Mouse (Mus musculus) C2C12 (cell line): ENCODE results near the gene Nyap2. TPM values are rescaled to one million over a fixed set of nuclear protein-coding genes. Genes with fewer than 3 reads are reported as not detected.
"Not testable (repeated sequence)": the region's sequence is repeated elsewhere in the genome, so short reads cannot be mapped to it uniquely, and the experiment has no call there.

Experiments used
- H3K27me3 ChIP-seq: one replicate; pipeline ENCODE4 v1.6.1; 2011; ENCODE audit not compliant: control insufficient read depth, insufficient read depth, insufficient read length
- H3K36me3 ChIP-seq: one replicate; pipeline ENCODE4 v1.6.1; 2011; ENCODE audit not compliant: control insufficient read depth, insufficient read depth
- H3K4me3 ChIP-seq: one replicate; pipeline ENCODE4 v1.5.1; 2011; ENCODE audit warnings: mild to moderate bottlenecking, control low read depth; ENCODE audit not compliant: poor library complexity, insufficient read depth, severe bottlenecking
- H3K79me2 ChIP-seq: one replicate; pipeline ENCODE4 v1.6.1; 2011; ENCODE audit not compliant: control insufficient read depth, insufficient read depth
- H3K79me3 ChIP-seq: one replicate; pipeline ENCODE4 v1.6.1; 2011; ENCODE audit warnings: low read depth, control low read depth
- H3ac ChIP-seq: one replicate; pipeline ENCODE3; 2011; ENCODE audit warnings: low read depth; ENCODE audit not compliant: control insufficient read depth, insufficient read length
- CEBPB ChIP-seq: IDR thresholded peaks from one replicate; pipeline ENCODE4 v1.6.1; 2011; ENCODE audit warnings: low read depth, mild to moderate bottlenecking, control low read depth, moderate library complexity
- CTCF ChIP-seq: IDR thresholded peaks from one replicate; pipeline ENCODE4 v1.5.1; 2011; ENCODE audit not compliant: control insufficient read depth, insufficient read depth, insufficient read length
- FOSL1 ChIP-seq: IDR thresholded peaks from one replicate; pipeline ENCODE4 v1.8.0; 2011; ENCODE audit warnings: mild to moderate bottlenecking, low read length; ENCODE audit not compliant: poor library complexity, insufficient read depth, severe bottlenecking
- MAX ChIP-seq: IDR thresholded peaks from one replicate; pipeline ENCODE4 v1.6.1; 2011; ENCODE audit warnings: mild to moderate bottlenecking, control low read depth
- MYOD1 ChIP-seq: IDR thresholded peaks from one replicate; pipeline ENCODE4 v1.6.1; 2011; ENCODE audit warnings: low read depth; ENCODE audit not compliant: control insufficient read depth, insufficient read length
- MYOG ChIP-seq: IDR thresholded peaks from one replicate; pipeline ENCODE4 v1.6.1; 2011; ENCODE audit not compliant: control insufficient read depth, insufficient read length; ENCODE audit errors: extremely low read depth
- USF1 ChIP-seq: IDR thresholded peaks from one replicate; pipeline ENCODE4 v1.6.1; 2011; ENCODE audit warnings: low read depth, mild to moderate bottlenecking, control low read depth, moderate library complexity
- polyA plus RNA-seq: library from polyadenylated mRNA; unstranded; fragments of >200 nt; fragmentation: generic; extraction: Trizol; gene quantifications from one replicate; pipeline ENCODE4 v1.2.1, GENCODE M21; 2012; ENCODE audit warnings: missing spikeins

The Nyap2 gene
- polyA plus RNA-seq, 1 experiment: not detected

- H3K79me2 ChIP-seq: no peaks in the 10 kb centered on the region
- no peak overlapping the region for H3K4me3 ChIP-seq
- no peaks in the 10 kb centered on the region for H3K27me3 ChIP-seq
- TF ChIP-seq FOSL1 (no peak), CEBPB (no peak), MAX (no peak), USF1 (no peak), MYOG (no peak), MYOD1 (no peak), CTCF (no peak)
- no peak overlapping the region for H3ac ChIP-seq
- no peaks in the 10 kb centered on the region for H3K79me3 ChIP-seq
- no peaks in the 10 kb centered on the region for H3K36me3 ChIP-seq
These were observed 132.8 kb downstream of the Nyap2 start for GRCm38 (mm10) chr1:81209536-81209935.

- no peak for TF ChIP-seq FOSL1
- TF ChIP-seq MAX: no peak
- no peak for TF ChIP-seq MYOD1
- no peak for TF ChIP-seq MYOG
- TF ChIP-seq CTCF: no peak
- no peak overlapping the region for H3K4me3 ChIP-seq
- no peaks in the 10 kb centered on the region for H3K27me3 ChIP-seq
- H3K36me3 ChIP-seq: no peaks in the 10 kb centered on the region
- no peak overlapping the region for H3ac ChIP-seq
- no peaks in the 10 kb centered on the region for H3K79me2 ChIP-seq
- no peaks in the 10 kb centered on the region for H3K79me3 ChIP-seq
These were observed 134.7 kb downstream of the Nyap2 start for GRCm38 (mm10) chr1:81211491-81211890.

GRCm38 (mm10) chr1:81219790-81220189, 143.0 kb downstream of the Nyap2 start:
- no peaks in the 10 kb centered on the region for H3K79me2 ChIP-seq
- no peak overlapping the region for H3ac ChIP-seq
- TF ChIP-seq FOSL1: no peak
- TF ChIP-seq MYOD1: no peak
- no peak for TF ChIP-seq USF1
- TF ChIP-seq MYOG: no peak
- TF ChIP-seq MAX: no peak
- no peak for TF ChIP-seq CEBPB
- no peak for TF ChIP-seq CTCF
- H3K27me3 ChIP-seq: no peaks in the 10 kb centered on the region
- no peaks in the 10 kb centered on the region for H3K79me3 ChIP-seq
- no peak overlapping the region for H3K4me3 ChIP-seq
- H3K36me3 ChIP-seq: no peaks in the 10 kb centered on the region

- TF ChIP-seq CTCF (no peak), FOSL1 (no peak), CEBPB (no peak), MYOG (no peak), USF1 (no peak), MAX (no peak), MYOD1 (no peak)
- H3K36me3 ChIP-seq: no peaks in the 10 kb centered on the region
These were observed 155.1 kb downstream of the Nyap2 start for GRCm38 (mm10) chr1:81231759-81232406.

GRCm38 (mm10) chr1:81232407-81232789, 155.6 kb downstream of the Nyap2 start:
- not testable (repeated sequence) for H3K79me3 ChIP-seq, H3K36me3 ChIP-seq, H3K4me3 ChIP-seq, H3K79me2 ChIP-seq, H3ac ChIP-seq, H3K27me3 ChIP-seq

More at GRCm38 (mm10) chr1:81231759-81232406, 155.1 kb downstream of the Nyap2 start:
- no peak overlapping the region for H3K4me3 ChIP-seq
- H3K27me3 ChIP-seq: no peaks in the 10 kb centered on the region
- H3K79me2 ChIP-seq: no peaks in the 10 kb centered on the region
- H3ac ChIP-seq: no peak overlapping the region
- no peaks in the 10 kb centered on the region for H3K79me3 ChIP-seq

- no peak overlapping the region for H3ac ChIP-seq
- no peaks in the 10 kb centered on the region for H3K36me3 ChIP-seq
- H3K4me3 ChIP-seq: no peak overlapping the region
- TF ChIP-seq CTCF (no peak), CEBPB (no peak), MYOG (no peak), MYOD1 (no peak), MAX (no peak), USF1 (no peak), FOSL1 (no peak)
- no peaks in the 10 kb centered on the region for H3K27me3 ChIP-seq
- H3K79me3 ChIP-seq: no peaks in the 10 kb centered on the region
- no peaks in the 10 kb centered on the region for H3K79me2 ChIP-seq
These were observed 171.9 kb downstream of the Nyap2 start for GRCm38 (mm10) chr1:81248447-81249205.
